14 mouse cellular contexts compared by ENCODE assay signal in the genomic region with DNA sequence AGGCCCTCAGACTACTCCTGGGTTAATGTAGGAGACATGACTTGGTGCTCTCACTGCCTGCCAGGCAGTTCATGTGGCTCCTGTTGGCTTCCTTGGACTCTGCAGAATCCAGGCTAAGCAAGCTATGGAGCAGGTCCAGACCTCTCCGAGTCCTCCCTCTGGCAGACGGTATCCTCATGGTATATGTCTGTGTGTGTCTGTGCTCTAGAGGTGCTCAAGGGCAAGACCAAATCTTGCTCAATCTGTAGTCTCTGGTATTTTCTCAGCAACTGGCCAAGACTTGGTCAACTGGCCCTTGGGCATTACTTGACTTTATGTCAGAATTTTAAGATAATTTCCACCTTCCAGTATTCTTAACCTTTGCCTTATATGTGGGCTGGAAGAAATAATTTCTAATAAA.
"Had no signal": no experiment of that assay in that cellular context is flagged by ENCODE, and none has a peak within 500 bp of the region (broad histone marks: within the 10 kb centered on the region; RNA-seq: fewer than 3 reads in every experiment).

No protein-coding gene starts in this region.

- DNase-seq: right cerebral cortex, adult 18-20 months; right cerebral cortex, postnatal 14 days; right cerebral cortex, postnatal 25 days; right cerebral cortex, postnatal 4 days; spleen, adult 18-20 months; thymus, adult 18-20 months; thymus, adult 2 months; thymus, postnatal 14 days; thymus, postnatal 25 days; thymus, postnatal 36 days; thymus, postnatal 4 days had no signal

- H3K4me1 ChIP-seq: neural tube, embryonic 15.5 days; stomach, embryonic 15.5 days had no signal

- H3K4me2 ChIP-seq: neural tube, embryonic 15.5 days; stomach, embryonic 15.5 days had no signal

- H3K4me3 ChIP-seq: neural tube, embryonic 15.5 days; stomach, embryonic 15.5 days had no signal

- H3K27ac ChIP-seq: neural tube, embryonic 15.5 days; stomach, embryonic 15.5 days; stomach, postnatal 0 days had no signal

- H3K9me3 ChIP-seq: neural tube, embryonic 15.5 days; stomach, embryonic 15.5 days had no signal

- H3K9ac ChIP-seq: neural tube, embryonic 15.5 days; stomach, embryonic 15.5 days had no signal

- H3K27me3 ChIP-seq: neural tube, embryonic 15.5 days; stomach, embryonic 15.5 days had no signal
